Mouse (Mus musculus): Measurements from ENCODE around the gene Sobp.

DNA sequence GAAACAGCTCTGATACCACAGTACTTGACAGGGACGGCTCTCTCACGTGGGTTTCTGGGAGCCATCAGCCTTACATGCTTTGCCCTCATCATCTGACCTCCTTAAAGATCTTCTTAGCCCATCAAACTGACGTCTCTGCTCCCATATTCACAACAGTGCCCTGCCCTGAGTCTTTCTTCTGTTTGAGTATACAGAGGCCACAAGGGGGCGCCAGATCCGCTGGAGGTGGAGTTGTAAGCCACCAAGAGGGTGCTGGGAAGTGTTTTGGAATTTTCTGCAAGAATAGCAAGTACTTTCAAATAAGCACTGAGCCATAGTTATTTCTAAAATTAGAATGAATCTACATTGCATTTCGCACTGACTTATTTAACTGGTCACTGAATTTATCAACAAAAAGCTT, 37.5 kb upstream of the Sobp start:
- no peak for TF ChIP-seq CTCF (IDR thresholded peaks at IDR 0.05; ENCODE audit: low read depth, low read length)
- no peak for TF ChIP-seq GATA1 (IDR thresholded peaks at IDR 0.05; ENCODE audit: borderline replicate concordance, low read length)
- TF ChIP-seq TAL1 (conservative IDR thresholded peaks at IDR 0.05; ENCODE audit: low read depth, low read length), result no peak
- no peak for TF ChIP-seq POLR2AphosphoS5 (IDR thresholded peaks at IDR 0.05; ENCODE audit: insufficient replicate concordance, low read depth, low read length)
